Mouse (Mus musculus) frontal cortex, postnatal 14 days (tissue): ENCODE measurements around the gene Zfp212.

Source experiments
- DNase-seq, 2 experiments: peaks; one replicate each; pipeline ENCODE4 v3.0.0; 2022; ENCODE audit warnings: low spot score in 2 of 2

Gene Zfp212

GRCm38 (mm10) chr6:47920447-47921340 lies at the start of gene Zfp212:
Gene Zfp212, plus strand, starts transcription at chr6:47920476.
- DNase-seq = peak; percentile 77 to 82

GRCm38 (mm10) chr6:47872266-47872665 lies 48.0 kb upstream of the Zfp212 start:
- DNase-seq = no peak

- DNase-seq = no peak
These were observed 43.2 kb upstream of the Zfp212 start, which contains the start of gene Zfp282 for GRCm38 (mm10) chr6:47877058-47877457. Gene Zfp282, plus strand, starts transcription at chr6:47877204.

- peak; percentile 84 to 89 for DNase-seq
These were observed 42.7 kb upstream of the Zfp212 start for GRCm38 (mm10) chr6:47877461-47878132.

GRCm38 (mm10) chr6:47878133-47878514 lies 42.2 kb upstream of the Zfp212 start:
- DNase-seq = no peak

- no peak for DNase-seq
These were observed 41.7 kb upstream of the Zfp212 start for GRCm38 (mm10) chr6:47878593-47878992.

GRCm38 (mm10) chr6:47879049-47879716 lies 41.1 kb upstream of the Zfp212 start:
- DNase-seq = no peak

GRCm38 (mm10) chr6:47880166-47880565 lies 40.1 kb upstream of the Zfp212 start:
- no peak for DNase-seq

- DNase-seq = no peak
These were observed 31.4 kb upstream of the Zfp212 start for GRCm38 (mm10) chr6:47888812-47889383.

- no peak for DNase-seq
These were observed 20.9 kb upstream of the Zfp212 start for GRCm38 (mm10) chr6:47899416-47899815.

GRCm38 (mm10) chr6:47903587-47903986 lies 16.7 kb upstream of the Zfp212 start:
- no peak for DNase-seq

- no peak for DNase-seq
These were observed 15.9 kb upstream of the Zfp212 start for GRCm38 (mm10) chr6:47904361-47904760.

GRCm38 (mm10) chr6:47904917-47905695 lies 15.2 kb upstream of the Zfp212 start:
- no peak for DNase-seq

- DNase-seq = no peak
These were observed 13.9 kb upstream of the Zfp212 start for GRCm38 (mm10) chr6:47906326-47906725.

GRCm38 (mm10) chr6:47909007-47909406 lies 11.3 kb upstream of the Zfp212 start:
- no peak for DNase-seq

- no peak for DNase-seq
These were observed 8.6 kb upstream of the Zfp212 start for GRCm38 (mm10) chr6:47911650-47912049.

GRCm38 (mm10) chr6:47912991-47913390 lies 7.3 kb upstream of the Zfp212 start:
- no peak for DNase-seq

GRCm38 (mm10) chr6:47917051-47917450 lies 3.2 kb upstream of the Zfp212 start:
- DNase-seq = no peak

- DNase-seq = no peak
These were observed 1.5 kb upstream of the Zfp212 start for GRCm38 (mm10) chr6:47918768-47919274.

GRCm38 (mm10) chr6:47919646-47920446 lies 430 bp upstream of the Zfp212 start:
- DNase-seq = no peak
